Mouse (Mus musculus): ENCODE results near the gene Cdc6. TPM values are rescaled to one million over a fixed set of nuclear protein-coding genes. Genes with fewer than 3 reads are reported as not detected.

Gene Cdc6
- polyA plus RNA-seq, 1 experiment from 2014 or later = 23.0 TPM

GRCm38 (mm10) chr11:98961766-98962165, 54.2 kb downstream of the Cdc6 start:
- Histone ChIP-seq H3K9ac (peak overlapping the region; percentile 76), H3K27me3 (peaks cover 27% of the 10 kb centered on the region), H3K36me3 (ENCODE audit: poor library complexity, severe bottlenecking) (no peaks in the 10 kb centered on the region), H3K27ac (0 out of 2 replicates have a peak overlapping the region, but pooled peaks have one; percentile 15), H3K4me3 (peak overlapping the region; percentile 66), H3K4me2 (peak overlapping the region; percentile 93), H3K9me3 (replicated peaks) (no peaks in the 10 kb centered on the region), H3K4me1 (peaks cover 79% of the 10 kb centered on the region)
- WGBS = 11% methylated on average over 8 of the region's 8 CpGs
- no peak for ATAC-seq

- Histone ChIP-seq H3K9ac (peak overlapping the region; percentile 65), H3K4me3 (peak overlapping the region; percentile 66), H3K4me1 (peaks cover 87% of the 10 kb centered on the region), H3K9me3 (replicated peaks) (no peaks in the 10 kb centered on the region), H3K27ac (no peak overlapping the region), H3K36me3 (ENCODE audit: poor library complexity, severe bottlenecking) (no peaks in the 10 kb centered on the region), H3K27me3 (peaks cover 27% of the 10 kb centered on the region), H3K4me2 (peak overlapping the region; percentile 93)
- ATAC-seq = no peak
- WGBS = 11% methylated on average over 12 of the region's 12 CpGs
Measured at GRCm38 (mm10) chr11:98962421-98963095, 55.0 kb downstream of the Cdc6 start.

GRCm38 (mm10) chr11:98963191-98964021, 55.8 kb downstream of the Cdc6 start:
- Histone ChIP-seq H3K4me2 (peak overlapping the region; percentile 93), H3K36me3 (ENCODE audit: poor library complexity, severe bottlenecking) (no peaks in the 10 kb centered on the region), H3K9ac (peak overlapping the region; percentile 65), H3K27ac (peak overlapping the region; percentile 74), H3K4me3 (peak overlapping the region; percentile 66), H3K4me1 (peaks cover 95% of the 10 kb centered on the region), H3K9me3 (replicated peaks) (no peaks in the 10 kb centered on the region), H3K27me3 (peaks cover 27% of the 10 kb centered on the region)
- WGBS = 1% methylated on average over 32 of the region's 32 CpGs
- peak; percentile 56 for ATAC-seq

- H3K36me3 ChIP-seq (ENCODE audit: poor library complexity, severe bottlenecking) = no peaks in the 10 kb centered on the region
- peak overlapping the region; percentile 93 for H3K4me2 ChIP-seq
- H3K27ac ChIP-seq = peak overlapping the region; percentile 74
- peaks cover 100% of the 10 kb centered on the region for H3K4me1 ChIP-seq
- peaks cover 27% of the 10 kb centered on the region for H3K27me3 ChIP-seq
- H3K9ac ChIP-seq = peak overlapping the region; percentile 48
- WGBS = 22% methylated on average over 5 of the region's 6 CpGs
- H3K9me3 ChIP-seq (replicated peaks) = no peaks in the 10 kb centered on the region
- ATAC-seq = no peak
- peak overlapping the region; percentile 66 for H3K4me3 ChIP-seq
Measured at GRCm38 (mm10) chr11:98964201-98964615, 56.6 kb downstream of the Cdc6 start.

GRCm38 (mm10) chr11:98964616-98965415, 57.2 kb downstream of the Cdc6 start:
- Histone ChIP-seq H3K4me2 (peak overlapping the region; percentile 93), H3K9ac (peak overlapping the region; percentile 55), H3K4me1 (peaks cover 100% of the 10 kb centered on the region), H3K36me3 (ENCODE audit: poor library complexity, severe bottlenecking) (no peaks in the 10 kb centered on the region), H3K4me3 (0 out of 2 replicates have a peak overlapping the region, but pooled peaks have one; percentile 66), H3K27me3 (peaks cover 27% of the 10 kb centered on the region), H3K27ac (peak overlapping the region; percentile 74), H3K9me3 (replicated peaks) (no peaks in the 10 kb centered on the region)
- 22% methylated on average over 15 of the region's 15 CpGs for WGBS
- ATAC-seq = no peak

GRCm38 (mm10) chr11:98965416-98966077, 57.9 kb downstream of the Cdc6 start:
- 8% methylated on average over 11 of the region's 11 CpGs for WGBS
- H3K4me1 ChIP-seq = peaks cover 100% of the 10 kb centered on the region
- H3K9ac ChIP-seq = peak overlapping the region; percentile 55
- ATAC-seq = no peak
- peak overlapping the region; percentile 93 for H3K4me2 ChIP-seq
- H3K4me3 ChIP-seq = no peak overlapping the region
- peak overlapping the region; percentile 25; the same call in 1 of the 2 replicates for H3K27ac ChIP-seq
- no peaks in the 10 kb centered on the region for H3K9me3 ChIP-seq (replicated peaks)
- H3K27me3 ChIP-seq = peaks cover 26% of the 10 kb centered on the region
- peaks cover 4% of the 10 kb centered on the region; the same call in 1 of the 2 replicates for H3K36me3 ChIP-seq (ENCODE audit: poor library complexity, severe bottlenecking)

GRCm38 (mm10) chr11:98966499-98967141, 59.0 kb downstream of the Cdc6 start:
- Histone ChIP-seq H3K9ac (peak overlapping the region; percentile 43), H3K4me2 (peak overlapping the region; percentile 93), H3K4me1 (peaks cover 100% of the 10 kb centered on the region), H3K4me3 (no peak overlapping the region), H3K36me3 (ENCODE audit: poor library complexity, severe bottlenecking) (peaks cover 6% of the 10 kb centered on the region; the same call in 1 of the 2 replicates), H3K27ac (peak overlapping the region; percentile 37; the same call in 1 of the 2 replicates), H3K9me3 (replicated peaks) (no peaks in the 10 kb centered on the region), H3K27me3 (peaks cover 15% of the 10 kb centered on the region)
- ATAC-seq = no peak
- 33% methylated on average over 9 of the region's 9 CpGs for WGBS

GRCm38 (mm10) chr11:98968079-98968478, 60.5 kb downstream of the Cdc6 start:
- ATAC-seq = no peak

GRCm38 (mm10) chr11:98968716-98969495, 61.3 kb downstream of the Cdc6 start:
- H3K4me1 ChIP-seq = peaks cover 79% of the 10 kb centered on the region
- peak overlapping the region; percentile 47; the same call in 1 of the 2 replicates for H3K9ac ChIP-seq
- H3K27me3 ChIP-seq = no peaks in the 10 kb centered on the region
- H3K27ac ChIP-seq = peak overlapping the region; percentile 96
- H3K4me3 ChIP-seq = peak overlapping the region; percentile 8
- WGBS = 3% methylated on average over 20 of the region's 20 CpGs
- no peaks in the 10 kb centered on the region for H3K9me3 ChIP-seq (replicated peaks)
- H3K4me2 ChIP-seq = peak overlapping the region; percentile 55
- ATAC-seq = peak; percentile 55
- peaks cover 23% of the 10 kb centered on the region for H3K36me3 ChIP-seq (ENCODE audit: poor library complexity, severe bottlenecking)

More at GRCm38 (mm10) chr11:98968079-98968478, 60.5 kb downstream of the Cdc6 start:
- peak overlapping the region; percentile 55; the same call in 1 of the 2 replicates for H3K4me2 ChIP-seq
- H3K27me3 ChIP-seq = peaks cover under 1% of the 10 kb centered on the region
- no peak overlapping the region for H3K4me3 ChIP-seq
- H3K27ac ChIP-seq = peak overlapping the region; percentile 96
- H3K4me1 ChIP-seq = peaks cover 87% of the 10 kb centered on the region
- WGBS = 71% methylated on average over 16 of the region's 16 CpGs
- no peaks in the 10 kb centered on the region for H3K9me3 ChIP-seq (replicated peaks)
- H3K36me3 ChIP-seq (ENCODE audit: poor library complexity, severe bottlenecking) = peaks cover 15% of the 10 kb centered on the region
- H3K9ac ChIP-seq = peak overlapping the region; percentile 47

GRCm38 (mm10) chr11:98969496-98969927, 61.9 kb downstream of the Cdc6 start:
- 4% methylated on average over 15 of the region's 17 CpGs for WGBS
- peak; percentile 75 for ATAC-seq
- peak overlapping the region; percentile 21; the same call in 1 of the 2 replicates for H3K4me3 ChIP-seq

More at GRCm38 (mm10) chr11:98969496-98969927, 61.9 kb downstream of the Cdc6 start:
- peak overlapping the region; percentile 96 for H3K27ac ChIP-seq
- H3K36me3 ChIP-seq (ENCODE audit: poor library complexity, severe bottlenecking) = peaks cover 23% of the 10 kb centered on the region
- H3K4me1 ChIP-seq = peaks cover 73% of the 10 kb centered on the region
- H3K27me3 ChIP-seq = no peaks in the 10 kb centered on the region
- peak overlapping the region; percentile 58 for H3K9ac ChIP-seq
- H3K9me3 ChIP-seq (replicated peaks) = no peaks in the 10 kb centered on the region
- H3K4me2 ChIP-seq = peak overlapping the region; percentile 55

All from forebrain, embryonic 13.5 days (tissue).